Mouse (Mus musculus): Measurements from ENCODE around the gene Meltf. TPM values are rescaled to one million over a fixed set of nuclear protein-coding genes. Genes with fewer than 3 reads are reported as not detected.

The Meltf gene
- total and polyA plus RNA-seq, 3 experiments = 0.23 TPM; not detected in 2

DNA sequence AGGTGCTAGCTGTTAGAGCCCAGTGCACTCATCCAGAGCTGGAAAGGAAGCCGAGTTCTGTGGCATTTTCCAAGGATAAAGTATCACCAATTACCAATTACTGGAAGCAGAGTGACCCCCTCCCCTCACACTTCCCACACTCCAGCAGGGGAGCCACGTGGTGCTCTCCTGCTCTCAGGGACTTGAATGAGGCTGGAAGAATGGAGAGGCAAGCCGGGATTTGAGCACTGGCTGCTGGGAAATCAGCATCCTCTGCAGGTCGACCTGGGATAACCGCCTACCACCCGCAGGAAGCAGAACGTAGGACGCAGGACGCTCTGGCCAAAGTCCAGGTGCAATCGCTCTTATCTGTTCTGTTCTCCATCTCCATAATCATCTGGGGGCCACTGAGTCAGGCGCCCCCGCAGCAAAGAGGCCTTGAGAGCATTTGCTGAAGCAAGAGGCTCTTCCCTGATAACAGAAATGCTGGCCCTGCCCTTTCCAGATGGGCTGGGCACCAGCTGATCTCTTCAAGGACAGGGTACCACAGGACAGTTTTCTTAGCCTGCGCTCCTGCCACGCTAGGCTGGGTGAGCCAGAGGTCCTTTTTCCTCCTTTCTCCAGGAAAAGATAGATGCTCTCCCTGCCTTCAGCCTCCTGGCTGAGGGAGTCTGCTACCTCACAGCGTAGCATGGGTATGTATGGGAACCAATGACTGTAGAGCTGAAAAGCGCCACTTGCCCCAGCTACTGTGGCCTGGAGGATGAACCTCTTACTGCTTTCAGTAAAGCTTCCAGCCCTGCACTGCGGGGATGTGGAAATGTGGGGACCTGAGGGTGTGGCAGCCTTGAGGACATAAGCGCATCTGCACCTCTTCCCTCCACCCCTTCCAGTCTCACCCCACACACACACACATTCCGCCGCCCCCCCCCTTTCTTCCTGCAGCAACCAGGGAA is 27.5 kb downstream of the Meltf start:
- Histone ChIP-seq H3K4me3 (no peak overlapping the region), H3K4me1 (ENCODE audit: control insufficient read depth, insufficient read depth, low read length) (peaks cover 1% of the 10 kb centered on the region; the same call in 1 of the 2 replicates), H3K27ac (no peak overlapping the region), H3K79me2 (replicated peaks; ENCODE audit: control insufficient read depth, insufficient read depth, low read length) (no peaks in the 10 kb centered on the region), H3K27me3 (ENCODE audit: control insufficient read depth, insufficient read depth, low read length) (no peaks in the 10 kb centered on the region), H3K36me3 (ENCODE audit: control insufficient read depth, insufficient read depth, low read length) (no peaks in the 10 kb centered on the region), H3K9ac (ENCODE audit: low read depth, low read length) (no peak overlapping the region)
- intact Hi-C loops (cut with DNase I) = no loop called here
- 25% methylated on average over 20 of the region's 20 CpGs for WGBS
- DNase-seq = no peak
- TF ChIP-seq EP300 (IDR thresholded peaks at IDR 0.05; ENCODE audit: insufficient read depth, low read depth, low read length) = no peak
- no peak for TF ChIP-seq CTCF (IDR thresholded peaks at IDR 0.05)
- no peak for TF ChIP-seq POLR2A (IDR thresholded peaks at IDR 0.05; ENCODE audit: insufficient read depth, low read depth, low read length)

DNA sequence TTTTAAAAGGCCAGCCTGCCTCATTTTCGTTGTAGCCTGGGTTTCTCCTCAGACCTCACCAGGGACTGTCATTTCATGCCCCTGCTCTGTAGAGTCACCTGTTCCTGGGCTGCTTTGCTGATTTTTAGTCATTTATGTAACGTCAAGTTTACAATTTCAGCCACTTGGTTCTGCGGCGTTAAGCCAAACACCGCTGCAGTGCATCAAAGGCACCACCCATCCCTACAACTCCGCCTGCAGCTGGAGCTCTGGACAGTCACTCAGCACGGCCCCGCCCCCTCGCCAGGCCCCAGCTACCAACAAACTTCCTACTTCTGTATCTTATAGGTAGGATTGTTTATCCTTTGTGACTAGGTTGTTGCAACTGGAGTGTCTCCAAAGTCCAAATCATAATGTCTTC is 28.3 kb downstream of the Meltf start:
- H3K36me3 ChIP-seq (ENCODE audit: control insufficient read depth, insufficient read depth, low read length) = no peaks in the 10 kb centered on the region
- peaks cover 1% of the 10 kb centered on the region; the same call in 1 of the 2 replicates for H3K4me1 ChIP-seq (ENCODE audit: control insufficient read depth, insufficient read depth, low read length)
- peak; percentile 39 to 46 for DNase-seq
- intact Hi-C loops (cut with DNase I) = no loop called here
- H3K27me3 ChIP-seq (ENCODE audit: control insufficient read depth, insufficient read depth, low read length) = no peaks in the 10 kb centered on the region
- 18% methylated on average over 9 of the region's 9 CpGs for WGBS
- H3K27ac ChIP-seq = no peak overlapping the region
- H3K79me2 ChIP-seq (replicated peaks; ENCODE audit: control insufficient read depth, insufficient read depth, low read length) = no peaks in the 10 kb centered on the region
- H3K4me3 ChIP-seq = no peak overlapping the region
- H3K9ac ChIP-seq (ENCODE audit: low read depth, low read length) = no peak overlapping the region
- TF ChIP-seq CTCF (IDR thresholded peaks at IDR 0.05) (no peak), POLR2A (IDR thresholded peaks at IDR 0.05; ENCODE audit: insufficient read depth, low read depth, low read length) (no peak), EP300 (IDR thresholded peaks at IDR 0.05; ENCODE audit: insufficient read depth, low read depth, low read length) (no peak)

DNA sequence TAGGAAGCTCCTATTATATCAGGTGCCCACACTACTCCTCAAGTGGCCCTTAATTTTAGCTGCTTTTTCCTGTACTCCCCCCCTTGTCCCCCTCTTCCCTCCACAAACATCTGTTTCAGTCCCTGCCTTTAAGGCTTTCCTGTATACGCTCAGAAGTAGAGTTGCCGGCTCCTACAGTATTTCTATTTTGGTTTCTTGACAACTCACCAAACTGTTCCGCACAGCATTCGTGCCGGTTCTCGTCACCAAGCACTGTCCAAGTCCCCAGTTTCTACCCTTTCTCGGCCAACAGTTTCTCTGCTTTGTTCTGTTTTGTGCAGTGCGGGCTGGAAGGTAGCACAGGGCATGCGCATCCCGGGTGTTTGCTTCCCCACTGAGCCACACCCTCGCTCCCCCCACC is 30.3 kb downstream of the Meltf start:
- no peaks in the 10 kb centered on the region for H3K27me3 ChIP-seq (ENCODE audit: control insufficient read depth, insufficient read depth, low read length)

DNA sequence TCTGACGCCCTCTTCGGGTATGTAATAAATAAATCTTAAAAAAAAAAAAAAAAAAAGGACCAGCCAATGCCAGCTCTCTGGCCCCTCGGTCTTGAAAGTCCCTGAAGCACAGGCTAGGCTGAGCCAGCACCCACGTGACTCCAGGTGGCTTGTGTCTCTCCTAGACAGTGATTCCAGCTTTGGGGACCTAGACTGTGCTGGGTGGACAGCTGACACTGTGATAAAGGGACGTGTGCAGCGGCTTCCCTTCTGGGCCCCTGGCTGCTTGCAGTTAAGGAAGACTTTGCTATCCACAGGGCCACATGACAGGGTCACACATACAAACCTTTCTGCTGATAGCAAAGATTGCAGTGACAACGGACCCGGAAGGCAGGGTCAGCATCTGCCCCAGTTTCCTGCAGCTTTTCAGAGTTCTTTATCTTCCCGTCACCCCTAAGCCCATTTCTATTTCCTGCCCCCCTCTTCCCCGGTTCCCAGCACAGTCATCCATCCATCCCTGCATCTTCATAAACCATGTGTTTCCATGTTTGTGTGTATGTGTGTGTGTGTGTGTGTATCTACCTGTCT is 31.8 kb downstream of the Meltf start:
- 41% methylated on average over 10 of the region's 10 CpGs for WGBS
- no peak overlapping the region for H3K27ac ChIP-seq
- TF ChIP-seq EP300 (IDR thresholded peaks at IDR 0.05; ENCODE audit: insufficient read depth, low read depth, low read length) (no peak), CTCF (IDR thresholded peaks at IDR 0.05) (no peak), POLR2A (IDR thresholded peaks at IDR 0.05; ENCODE audit: insufficient read depth, low read depth, low read length) (no peak)
- no peaks in the 10 kb centered on the region for H3K79me2 ChIP-seq (replicated peaks; ENCODE audit: control insufficient read depth, insufficient read depth, low read length)
- H3K4me3 ChIP-seq = no peak overlapping the region
- H3K27me3 ChIP-seq (ENCODE audit: control insufficient read depth, insufficient read depth, low read length) = no peaks in the 10 kb centered on the region
- intact Hi-C loops (cut with DNase I) = no loop called here
- H3K36me3 ChIP-seq (ENCODE audit: control insufficient read depth, insufficient read depth, low read length) = no peaks in the 10 kb centered on the region
- no peak for DNase-seq
- H3K4me1 ChIP-seq (ENCODE audit: control insufficient read depth, insufficient read depth, low read length) = peaks cover 1% of the 10 kb centered on the region; the same call in 1 of the 2 replicates
- no peak overlapping the region for H3K9ac ChIP-seq (ENCODE audit: low read depth, low read length)

More for the DNA sequence above, 30.3 kb downstream of the Meltf start:
- WGBS = 49% methylated on average over 11 of the region's 11 CpGs
- Histone ChIP-seq H3K79me2 (replicated peaks; ENCODE audit: control insufficient read depth, insufficient read depth, low read length) (no peaks in the 10 kb centered on the region), H3K9ac (ENCODE audit: low read depth, low read length) (no peak overlapping the region), H3K4me3 (no peak overlapping the region), H3K36me3 (ENCODE audit: control insufficient read depth, insufficient read depth, low read length) (no peaks in the 10 kb centered on the region), H3K27ac (no peak overlapping the region), H3K4me1 (ENCODE audit: control insufficient read depth, insufficient read depth, low read length) (peaks cover 1% of the 10 kb centered on the region; the same call in 1 of the 2 replicates)
- intact Hi-C loops (cut with DNase I) = no loop called here
- no peak for TF ChIP-seq POLR2A (IDR thresholded peaks at IDR 0.05; ENCODE audit: insufficient read depth, low read depth, low read length)
- no peak for TF ChIP-seq CTCF (IDR thresholded peaks at IDR 0.05)
- no peak for TF ChIP-seq EP300 (IDR thresholded peaks at IDR 0.05; ENCODE audit: insufficient read depth, low read depth, low read length)
- DNase-seq = no peak

DNA sequence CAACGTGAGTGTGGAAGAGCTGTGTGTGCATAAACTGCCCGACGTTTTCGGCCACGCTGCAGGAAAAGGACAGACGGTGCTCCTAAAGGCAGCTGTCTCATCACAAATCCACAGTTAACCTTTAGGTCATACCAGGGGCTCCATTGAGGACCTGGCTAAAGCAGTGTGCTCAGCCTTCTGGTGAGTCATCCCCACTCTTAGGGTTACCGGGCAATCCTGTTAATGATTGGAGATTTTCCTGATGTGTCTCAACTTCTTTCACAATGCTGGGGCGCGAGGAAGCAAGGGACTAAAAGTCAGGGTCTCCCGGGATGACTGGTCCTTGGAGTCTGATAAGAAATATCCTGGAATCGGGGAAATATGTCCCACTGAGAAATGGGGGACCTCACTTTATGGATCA is 39.2 kb downstream of the Meltf start:
- Histone ChIP-seq H3K4me1 (ENCODE audit: control insufficient read depth, insufficient read depth, low read length) (no peaks in the 10 kb centered on the region), H3K27ac (no peak overlapping the region), H3K36me3 (ENCODE audit: control insufficient read depth, insufficient read depth, low read length) (no peaks in the 10 kb centered on the region), H3K79me2 (replicated peaks; ENCODE audit: control insufficient read depth, insufficient read depth, low read length) (no peaks in the 10 kb centered on the region), H3K9ac (ENCODE audit: low read depth, low read length) (no peak overlapping the region), H3K4me3 (no peak overlapping the region), H3K27me3 (ENCODE audit: control insufficient read depth, insufficient read depth, low read length) (no peaks in the 10 kb centered on the region)
- no peak for DNase-seq
- 71% methylated on average over 11 of the region's 11 CpGs for WGBS
- intact Hi-C loops (cut with DNase I) = loop anchor here (1.0 to 5.0 kb wide), 3 partner anchors 39 to 460 kb away; partner anchors contain the start of gene Meltf
- TF ChIP-seq CTCF (IDR thresholded peaks at IDR 0.05) (no peak), POLR2A (IDR thresholded peaks at IDR 0.05; ENCODE audit: insufficient read depth, low read depth, low read length) (no peak), EP300 (IDR thresholded peaks at IDR 0.05; ENCODE audit: insufficient read depth, low read depth, low read length) (no peak)

All from heart, adult 2 months (tissue).